Mouse (Mus musculus) heart, postnatal 0 days (tissue): ENCODE results near the gene Mknk1.

ENCODE experiments used
- CTCF ChIP-seq: IDR thresholded peaks from 2 replicates; pipeline ENCODE4 v1.5.1; 2016; ENCODE audit warnings: antibody characterized with exemption, control low read depth, low read depth
- EP300 ChIP-seq: IDR thresholded peaks from 2 replicates; pipeline ENCODE4 v1.6.1; 2016; ENCODE audit warnings: antibody characterized with exemption, low read depth

GRCm38 (mm10) chr4:115897901-115898631 is 59.1 kb downstream of the Mknk1 start:
- TF ChIP-seq CTCF: peak; percentile 33
- no peak for TF ChIP-seq EP300
